Mouse (Mus musculus): ENCODE measurements around the gene Morn3. TPM values are rescaled to one million over a fixed set of nuclear protein-coding genes. Genes with fewer than 3 reads are reported as not detected.

Morn3 gene
- polyA plus RNA-seq, 1 experiment from 2014 or later = not detected

- TF ChIP-seq CTCF (IDR thresholded peaks at IDR 0.05; ENCODE audit: low read depth) = no peak
- Histone ChIP-seq H3K4me3 (ENCODE audit: low read depth, low read length) (no peak overlapping the region), H3K27me3 (replicated peaks; ENCODE audit: control insufficient read depth, insufficient read depth, low read length) (no peaks in the 10 kb centered on the region), H3K36me3 (ENCODE audit: control insufficient read depth, insufficient read depth) (no peaks in the 10 kb centered on the region), H3K27ac (ENCODE audit: low read depth, low read length) (no peak overlapping the region), H3K9ac (ENCODE audit: low read depth, low read length) (no peak overlapping the region; the same call in 1 of the 2 replicates), H3K4me2 (replicated peaks; ENCODE audit: low read depth) (peak overlapping the region; percentile 17; the same call in 1 of the 2 replicates), H3K4me1 (replicated peaks; ENCODE audit: control insufficient read depth, insufficient read depth, low read length) (no peaks in the 10 kb centered on the region), H3K9me3 (ENCODE audit: control insufficient read depth) (no peaks in the 10 kb centered on the region)
- 57% methylated on average over 9 of the region's 9 CpGs for WGBS
- ATAC-seq = no peak
These were observed 14.0 kb upstream of the Morn3 start for GRCm38 (mm10) chr5:123060706-123061401.

GRCm38 (mm10) chr5:123059757-123060520 lies 13.1 kb upstream of the Morn3 start:
- Histone ChIP-seq H3K27ac (ENCODE audit: low read depth, low read length) (no peak overlapping the region), H3K4me2 (replicated peaks; ENCODE audit: low read depth) (no peak overlapping the region), H3K4me1 (replicated peaks; ENCODE audit: control insufficient read depth, insufficient read depth, low read length) (no peaks in the 10 kb centered on the region), H3K9ac (ENCODE audit: low read depth, low read length) (no peak overlapping the region), H3K4me3 (ENCODE audit: low read depth, low read length) (no peak overlapping the region), H3K27me3 (replicated peaks; ENCODE audit: control insufficient read depth, insufficient read depth, low read length) (no peaks in the 10 kb centered on the region), H3K36me3 (ENCODE audit: control insufficient read depth, insufficient read depth) (no peaks in the 10 kb centered on the region), H3K9me3 (ENCODE audit: control insufficient read depth) (no peaks in the 10 kb centered on the region)
- peak; percentile 78 for TF ChIP-seq CTCF (IDR thresholded peaks at IDR 0.05; ENCODE audit: low read depth)
- no peak for ATAC-seq
- 24% methylated on average over 14 of the region's 14 CpGs for WGBS

- no peak for ATAC-seq
- Histone ChIP-seq H3K4me3 (ENCODE audit: low read depth, low read length) (peak overlapping the region; percentile 36), H3K4me2 (replicated peaks; ENCODE audit: low read depth) (peak overlapping the region; percentile 57), H3K9ac (ENCODE audit: low read depth, low read length) (peak overlapping the region; percentile 50; the same call in 1 of the 2 replicates), H3K27ac (ENCODE audit: low read depth, low read length) (peak overlapping the region; percentile 50; the same call in 1 of the 2 replicates), H3K36me3 (ENCODE audit: control insufficient read depth, insufficient read depth) (no peaks in the 10 kb centered on the region), H3K27me3 (replicated peaks; ENCODE audit: control insufficient read depth, insufficient read depth, low read length) (no peaks in the 10 kb centered on the region), H3K9me3 (ENCODE audit: control insufficient read depth) (no peaks in the 10 kb centered on the region), H3K4me1 (replicated peaks; ENCODE audit: control insufficient read depth, insufficient read depth, low read length) (no peaks in the 10 kb centered on the region)
- 32% methylated on average over 16 of the region's 16 CpGs for WGBS
- no peak for TF ChIP-seq CTCF (IDR thresholded peaks at IDR 0.05; ENCODE audit: low read depth)
These were observed 11.7 kb upstream of the Morn3 start for GRCm38 (mm10) chr5:123058251-123059102.

DNA sequence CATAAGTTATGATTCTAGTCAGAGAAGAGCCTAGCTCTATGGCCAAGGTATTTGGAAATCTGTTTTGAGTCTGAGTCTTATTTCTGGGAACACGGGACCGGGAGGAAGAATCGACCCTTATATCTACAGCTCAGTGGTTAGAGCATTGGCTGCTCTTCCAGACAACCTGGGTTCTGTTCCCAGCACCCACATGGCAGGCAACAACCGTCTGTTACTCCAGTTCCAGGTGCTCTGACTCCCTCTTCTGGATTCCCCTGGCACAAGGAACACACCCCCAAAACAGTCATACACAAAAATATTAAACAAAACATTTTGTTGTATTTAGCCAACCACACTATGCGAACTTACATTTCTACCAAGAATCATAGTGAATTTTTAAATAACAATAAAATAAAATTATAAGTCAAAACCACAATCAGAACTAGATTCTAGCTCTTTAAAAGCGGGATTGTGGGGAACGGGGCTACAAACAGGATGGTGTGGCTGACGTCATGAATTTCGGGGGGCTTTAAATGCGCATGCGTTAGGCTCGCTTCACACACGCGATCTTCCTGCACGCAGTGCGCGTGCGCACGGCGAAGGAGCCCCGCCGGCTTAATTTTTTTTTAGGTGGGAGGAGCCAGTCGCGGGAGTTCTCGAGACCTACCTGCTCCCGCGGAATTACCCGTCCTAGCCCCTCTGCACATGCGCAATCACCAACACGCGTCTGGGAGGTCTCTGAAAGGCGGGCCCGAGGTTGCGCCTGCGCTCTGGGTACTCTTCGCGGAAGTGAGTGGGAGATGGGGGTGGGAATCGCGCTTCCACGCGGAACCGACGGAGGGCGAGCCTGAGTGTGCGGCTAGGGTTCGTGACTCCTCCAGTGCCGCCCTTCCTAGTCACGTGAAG lies 10.8 kb upstream of the Morn3 start:
- ATAC-seq = peak; percentile 95
- Histone ChIP-seq H3K4me1 (replicated peaks; ENCODE audit: control insufficient read depth, insufficient read depth, low read length) (no peaks in the 10 kb centered on the region), H3K4me3 (ENCODE audit: low read depth, low read length) (peak overlapping the region; percentile 36), H3K27me3 (replicated peaks; ENCODE audit: control insufficient read depth, insufficient read depth, low read length) (no peaks in the 10 kb centered on the region), H3K9ac (ENCODE audit: low read depth, low read length) (peak overlapping the region; percentile 50; the same call in 1 of the 2 replicates), H3K4me2 (replicated peaks; ENCODE audit: low read depth) (peak overlapping the region; percentile 57), H3K27ac (ENCODE audit: low read depth, low read length) (peak overlapping the region; percentile 50; the same call in 1 of the 2 replicates), H3K36me3 (ENCODE audit: control insufficient read depth, insufficient read depth) (no peaks in the 10 kb centered on the region), H3K9me3 (ENCODE audit: control insufficient read depth) (no peaks in the 10 kb centered on the region)
- TF ChIP-seq CTCF (IDR thresholded peaks at IDR 0.05; ENCODE audit: low read depth) = peak; percentile 72
- WGBS = 8% methylated on average over 48 of the region's 48 CpGs

GRCm38 (mm10) chr5:123051736-123052135 lies 4.9 kb upstream of the Morn3 start:
- peak; percentile 43; the same call in 1 of the 2 replicates for TF ChIP-seq CTCF (IDR thresholded peaks at IDR 0.05; ENCODE audit: low read depth)
- Histone ChIP-seq H3K9me3 (ENCODE audit: control insufficient read depth) (no peaks in the 10 kb centered on the region), H3K4me2 (replicated peaks; ENCODE audit: low read depth) (no peak overlapping the region), H3K27me3 (replicated peaks; ENCODE audit: control insufficient read depth, insufficient read depth, low read length) (no peaks in the 10 kb centered on the region), H3K4me3 (ENCODE audit: low read depth, low read length) (no peak overlapping the region), H3K36me3 (ENCODE audit: control insufficient read depth, insufficient read depth) (no peaks in the 10 kb centered on the region), H3K27ac (ENCODE audit: low read depth, low read length) (no peak overlapping the region), H3K9ac (ENCODE audit: low read depth, low read length) (no peak overlapping the region), H3K4me1 (replicated peaks; ENCODE audit: control insufficient read depth, insufficient read depth, low read length) (no peaks in the 10 kb centered on the region)
- ATAC-seq = no peak
- WGBS = 83% methylated on average over 5 of the region's 5 CpGs
